ENCODE assay signal across 8 mouse cellular contexts in the genomic region with DNA sequence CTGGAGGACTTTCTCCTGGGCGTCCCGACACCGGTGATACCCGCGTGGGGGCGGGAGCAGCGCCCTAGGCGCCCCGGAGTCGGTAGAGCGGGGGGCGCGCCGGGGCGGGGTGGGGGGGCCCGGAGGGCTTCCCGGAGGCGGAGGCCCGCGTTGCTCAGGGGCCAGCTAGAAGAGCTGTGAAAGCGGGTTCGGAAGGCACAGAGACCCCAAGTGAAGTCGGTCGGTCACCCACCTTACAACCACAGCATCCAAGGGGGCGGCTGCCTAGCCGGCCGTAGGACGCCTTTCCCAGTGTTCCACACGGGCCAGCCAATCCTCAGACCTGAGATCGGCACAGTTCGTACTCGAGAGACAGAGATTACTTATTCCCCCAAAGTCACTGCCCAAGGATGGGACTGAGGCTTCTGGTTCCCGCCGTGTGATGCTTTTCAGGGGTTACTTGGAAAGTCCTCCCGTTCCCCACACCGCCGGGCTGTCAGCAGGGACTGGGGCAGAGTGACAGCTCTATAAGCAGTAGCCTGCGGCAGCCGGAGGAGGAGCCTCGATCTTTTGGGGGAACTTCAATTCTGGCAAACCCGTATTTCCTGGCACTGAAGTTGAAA. TPM values are rescaled to one million over a fixed set of nuclear protein-coding genes. Genes with fewer than 3 reads are reported as not detected.
A peak's percentile ranks its signal among the peaks of the same experiment; 100 is the strongest.
DNase-seq lines count a peak whose midpoint lies in the region; ATAC-seq and TF ChIP-seq lines count a peak whose summit lies in the region.

No protein-coding gene starts in this region.

- peak overlapping the region; percentile 97 for H3K9ac ChIP-seq in intestine, embryonic 14.5 days (ENCODE audit: low read length)

- DNase-seq in adipocyte (ENCODE audit: low spot score), result peak; percentile 69
- peak; percentile 57 for DNase-seq in gastrocnemius, postnatal 25 days
- peak; percentile 83 for DNase-seq in intestine, embryonic 14.5 days (ENCODE audit: low spot score)
- peak; percentile 64 for DNase-seq in left cerebral cortex, postnatal 4 days
- peak; percentile 76 for DNase-seq in midbrain, embryonic 10.5 days (ENCODE audit: low spot score)
- peak; percentile 52 for DNase-seq in right cerebral cortex, postnatal 4 days
- peak; percentile 52 for DNase-seq in yolk sac, embryonic 10.5 days (ENCODE audit: low spot score)

- peak overlapping the region; percentile 79 for H3K4me2 ChIP-seq in intestine, embryonic 14.5 days (ENCODE audit: low read length)

- intact Hi-C loops in left cerebral cortex, postnatal 4 days (cut with DNase I), result no loop called here

- peak overlapping the region; percentile 98 for H3K27ac ChIP-seq in cortical plate, adult 2 months (ENCODE audit: insufficient read depth, low read length)
- peak overlapping the region; percentile 90 for H3K27ac ChIP-seq in intestine, embryonic 14.5 days (ENCODE audit: low read depth)
- peak overlapping the region; percentile 97 for H3K27ac ChIP-seq in midbrain, embryonic 10.5 days (replicated peaks)

- peaks cover 6% of the 10 kb centered on the region; the same call in 1 of the 2 replicates for H3K4me1 ChIP-seq in cortical plate, adult 2 months (ENCODE audit: control insufficient read depth, insufficient read depth, low read length)
- peaks cover 18% of the 10 kb centered on the region for H3K4me1 ChIP-seq in intestine, embryonic 14.5 days (replicated peaks; ENCODE audit: control insufficient read depth, insufficient read depth, low read length)
- peaks cover 28% of the 10 kb centered on the region for H3K4me1 ChIP-seq in midbrain, embryonic 10.5 days

- no peak for TF ChIP-seq CTCF in cortical plate, adult 2 months (IDR thresholded peaks at IDR 0.05; ENCODE audit: extremely low read depth, insufficient read depth, low read length)

- no peaks in the 10 kb centered on the region for H3K9me3 ChIP-seq in intestine, embryonic 14.5 days (ENCODE audit: control insufficient read depth, low read length)
- H3K9me3 ChIP-seq in midbrain, embryonic 10.5 days (replicated peaks), result no peaks in the 10 kb centered on the region

- peak; percentile 59; the same call in 1 of the 2 replicates for TF ChIP-seq POLR2A in cortical plate, adult 2 months (IDR thresholded peaks at IDR 0.05; ENCODE audit: extremely low read depth, insufficient read depth, low read length)

- peaks cover 18% of the 10 kb centered on the region for H3K36me3 ChIP-seq in intestine, embryonic 14.5 days (ENCODE audit: control insufficient read depth, insufficient read depth, low read length)
- peaks cover 33% of the 10 kb centered on the region for H3K36me3 ChIP-seq in midbrain, embryonic 10.5 days

- peak overlapping the region; percentile 67 for H3K4me3 ChIP-seq in cortical plate, adult 2 months (ENCODE audit: insufficient read depth, low read length)
- H3K4me3 ChIP-seq in intestine, embryonic 14.5 days (ENCODE audit: low read depth, low read length), result peak overlapping the region; percentile 91
- peak overlapping the region; percentile 91 for H3K4me3 ChIP-seq in midbrain, embryonic 10.5 days

- peak; percentile 49 for ATAC-seq in intestine, embryonic 14.5 days (replicated peaks; ENCODE audit: low FRiP score, low TSS enrichment, low read depth)

- under 1% methylated on average over 40 of the region's 41 CpGs for WGBS in intestine, embryonic 14.5 days
- under 1% methylated on average over 41 of the region's 41 CpGs for WGBS in midbrain, embryonic 10.5 days

- no peaks in the 10 kb centered on the region for H3K27me3 ChIP-seq in intestine, embryonic 14.5 days (replicated peaks; ENCODE audit: control insufficient read depth, insufficient read depth, low read length)
- no peaks in the 10 kb centered on the region for H3K27me3 ChIP-seq in midbrain, embryonic 10.5 days (ENCODE audit: low read depth, poor library complexity, severe bottlenecking)

RNA-seq across cellular contexts. Expression of a gene that starts 0.8 kb away (rescaled TPM):
- 42.5 and 43.2 TPM in 2 replicates for polyA plus RNA-seq in cortical plate, adult 2 months (2012; rRNA removed)
- total RNA-seq in gastrocnemius, postnatal 25 days (2021), result 1 to 10 TPM; 5.3 to 5.8 TPM
- polyA plus RNA-seq in intestine, embryonic 14.5 days (2014; fragmentation: Nextera tagmentation; extraction: Ambion mirVana), result 46.2 and 55.8 TPM in 2 replicates
- total RNA-seq in left cerebral cortex, postnatal 4 days (2021), result 10 to 100 TPM; 43.5 to 43.8 TPM
- 70.2 and 70.3 TPM in 2 replicates for polyA plus RNA-seq in midbrain, embryonic 10.5 days (2016; fragmentation: Nextera tagmentation; extraction: Ambion mirVana)

RNA-seq across cellular contexts. Expression of a gene that starts 29.9 kb away (rescaled TPM):
- 26.2 TPM in 2 replicates for polyA plus RNA-seq in cortical plate, adult 2 months (2012; rRNA removed)
- 1 to 10 TPM; 6.3 to 6.9 TPM for total RNA-seq in gastrocnemius, postnatal 25 days (2021)
- 16.5 and 21.4 TPM in 2 replicates for polyA plus RNA-seq in intestine, embryonic 14.5 days (2014; fragmentation: Nextera tagmentation; extraction: Ambion mirVana)
- 10 to 100 TPM; 85.2 to 91.1 TPM for total RNA-seq in left cerebral cortex, postnatal 4 days (2021)
- polyA plus RNA-seq in midbrain, embryonic 10.5 days (2016; fragmentation: Nextera tagmentation; extraction: Ambion mirVana), result 26.1 and 37.7 TPM in 2 replicates

Comparison
In these comparisons a context has a peak if more than half of its experiments do, and no peak if none do; other contexts are left out.
1. Peak in every context shown above with its lines: DNase-seq, ATAC-seq, H3K4me3 ChIP-seq and H3K27ac ChIP-seq.